In genomic region chr11:32299865-32300264, GRCm38 (mm10) we compare ENCODE assay signal across 8 mouse cellular contexts. TPM values are rescaled to one million over a fixed set of nuclear protein-coding genes. Genes with fewer than 3 reads are reported as not detected.
A peak's percentile ranks its signal among the peaks of the same experiment; 100 is the strongest.
DNase-seq lines count a peak whose midpoint lies in the region; ATAC-seq and TF ChIP-seq lines count a peak whose summit lies in the region.
"Not testable (repeated sequence)": the region's sequence is repeated elsewhere in the genome, so short reads cannot be mapped to it uniquely, and the experiment has no call there.

Gene Hbq1a (plus strand): TSS chr11:32300069.

- not testable (repeated sequence) for H3K27ac ChIP-seq in hindbrain, embryonic 14.5 days; lung, embryonic 14.5 days (ENCODE audit: low read depth); neural tube, embryonic 14.5 days (ENCODE audit: low read depth, low read length); stomach, postnatal 0 days (replicated peaks)

- not testable (repeated sequence) for H3K36me3 ChIP-seq in hindbrain, embryonic 14.5 days (replicated peaks; ENCODE audit: control insufficient read depth, insufficient read depth); lung, embryonic 14.5 days (ENCODE audit: insufficient read depth); neural tube, embryonic 14.5 days (ENCODE audit: control insufficient read depth, insufficient read depth, low read length); stomach, postnatal 0 days (ENCODE audit: control insufficient read depth, insufficient read depth, low read length)

- TF ChIP-seq EP300 in stomach, postnatal 0 days (optimal IDR thresholded peaks at IDR 0.05), result not testable (repeated sequence)

- H3K9me3 ChIP-seq in hindbrain, embryonic 14.5 days (ENCODE audit: control insufficient read depth, low read length); lung, embryonic 14.5 days (ENCODE audit: low read depth, low read length); neural tube, embryonic 14.5 days (ENCODE audit: control insufficient read depth, low read length); stomach, postnatal 0 days (ENCODE audit: control insufficient read depth, low read length): not testable (repeated sequence)

- 0 out of 2 replicates have a peak within 1 kb of the TSS, but pooled peaks have one; percentile 10 for H3K9ac ChIP-seq in hindbrain, embryonic 14.5 days
- H3K9ac ChIP-seq in lung, embryonic 14.5 days; neural tube, embryonic 14.5 days (replicated peaks; ENCODE audit: low read depth, low read length); stomach, postnatal 0 days (ENCODE audit: low read length): not testable (repeated sequence)

- peak within 1 kb of the TSS; percentile 22; the same call in 1 of the 2 replicates for H3K4me3 ChIP-seq in hindbrain, embryonic 14.5 days (replicated peaks; ENCODE audit: low read length)
- not testable (repeated sequence) for H3K4me3 ChIP-seq in lung, embryonic 14.5 days (ENCODE audit: low read depth, low read length); neural tube, embryonic 14.5 days (ENCODE audit: low read depth, low read length); stomach, postnatal 0 days (ENCODE audit: low read depth, low read length)

- H3K4me2 ChIP-seq in hindbrain, embryonic 14.5 days (replicated peaks), result peak within 1 kb of the TSS; percentile 50
- peak within 1 kb of the TSS; percentile 49 for H3K4me2 ChIP-seq in lung, embryonic 14.5 days
- H3K4me2 ChIP-seq in neural tube, embryonic 14.5 days (ENCODE audit: low read depth, low read length), result peak within 1 kb of the TSS; percentile 44
- H3K4me2 ChIP-seq in stomach, postnatal 0 days (replicated peaks; ENCODE audit: low read depth), result peak within 1 kb of the TSS; percentile 27; the same call in 1 of the 2 replicates

- 6% methylated on average over 16 of the region's 16 CpGs for WGBS in hindbrain, embryonic 14.5 days
- WGBS in lung, embryonic 14.5 days, result 5% methylated on average over 16 of the region's 16 CpGs
- WGBS in neural tube, embryonic 14.5 days, result 5% methylated on average over 16 of the region's 16 CpGs
- 9% methylated on average over 16 of the region's 16 CpGs for WGBS in stomach, postnatal 0 days

- H3K27me3 ChIP-seq in hindbrain, embryonic 14.5 days (ENCODE audit: control insufficient read depth, insufficient read depth, low read length), result peaks cover 10% of the 10 kb centered on the region; the same call in 1 of the 2 replicates
- not testable (repeated sequence) for H3K27me3 ChIP-seq in lung, embryonic 14.5 days (ENCODE audit: insufficient read depth, low read length); neural tube, embryonic 14.5 days (ENCODE audit: control insufficient read depth, insufficient read depth, low read length); stomach, postnatal 0 days (ENCODE audit: control insufficient read depth, insufficient read depth, low read length)

- ATAC-seq in hindbrain, embryonic 14.5 days (ENCODE audit: low FRiP score), result peak; percentile 71; the same call in 1 of the 2 replicates
- ATAC-seq in lung, embryonic 14.5 days (ENCODE audit: insufficient read depth), result peak; percentile 37; the same call in 1 of the 2 replicates
- peak; percentile 80; the same call in 1 of the 2 replicates for ATAC-seq in neural tube, embryonic 14.5 days (ENCODE audit: low read depth)
- peak; percentile 62 for ATAC-seq in stomach, postnatal 0 days (ENCODE audit: low FRiP score, low TSS enrichment)

- peak; percentile 87 for TF ChIP-seq CTCF in lung, embryonic 14.5 days (IDR thresholded peaks at IDR 0.05; ENCODE audit: low read depth)
- TF ChIP-seq CTCF in stomach, postnatal 0 days (IDR thresholded peaks at IDR 0.05; ENCODE audit: low read depth), result peak; percentile 87

- peak; percentile 33 for DNase-seq in Muller cell, postnatal 12 days (ENCODE audit: inconsistent ontology term)
- DNase-seq in cerebellum, postnatal 25 days, result peak; percentile 76 to 83
- DNase-seq in frontal cortex, postnatal 36 days (ENCODE audit: low spot score in 2 of 2), result peak; percentile 58 to 67
- peak; percentile 63 for DNase-seq in hindbrain, embryonic 14.5 days (ENCODE audit: low spot score)
- peak; percentile 60 to 75 for DNase-seq in layer of hippocampus, postnatal 10 days (ENCODE audit: low spot score in 2 of 2)
- DNase-seq in lung, embryonic 14.5 days, result peak; percentile 74
- peak; percentile 48 for DNase-seq in stomach, postnatal 0 days (ENCODE audit: low spot score)

- H3K4me1 ChIP-seq in hindbrain, embryonic 14.5 days (replicated peaks; ENCODE audit: control insufficient read depth, insufficient read depth, low read length); lung, embryonic 14.5 days (ENCODE audit: insufficient read depth); neural tube, embryonic 14.5 days (ENCODE audit: control insufficient read depth, insufficient read depth, low read length); stomach, postnatal 0 days (replicated peaks; ENCODE audit: control insufficient read depth, insufficient read depth): not testable (repeated sequence)

RNA-seq across cellular contexts. Expression of gene Hbq1a, which starts in this region (rescaled TPM):
- polyA plus RNA-seq in hindbrain, embryonic 14.5 days (2014; fragmentation: Nextera tagmentation; extraction: Ambion mirVana), result 0.96 and 1.2 TPM in 2 replicates
- total RNA-seq in layer of hippocampus, postnatal 10 days (2021), result 1 to 10 TPM; 1.6 to 2.7 TPM
- polyA plus RNA-seq in lung, embryonic 14.5 days (2014; fragmentation: Nextera tagmentation; extraction: Ambion mirVana), result 0.45 and 0.83 TPM in 2 replicates
- 1.9 TPM in 1 of 2 replicates, not detected in the other for polyA plus RNA-seq in neural tube, embryonic 14.5 days (2014; fragmentation: Nextera tagmentation; extraction: Ambion mirVana)
- polyA plus RNA-seq in stomach, postnatal 0 days (2015; fragmentation: Nextera tagmentation; extraction: Ambion mirVana), result not detected in 2 replicates

Comparison
In these comparisons a context has a peak if more than half of its experiments do, and no peak if none do; other contexts are left out.
1. Peak in DNase-seq, ATAC-seq and H3K4me2 ChIP-seq in lung, embryonic 14.5 days; RNA of the gene not detected or under 1 TPM.
2. Peak in DNase-seq, ATAC-seq and H3K4me2 ChIP-seq in stomach, postnatal 0 days; RNA of the gene not detected or under 1 TPM.